Mouse (Mus musculus) midbrain, embryonic 12.5 days (tissue): Measurements from ENCODE around the gene Sacs. TPM values are rescaled to one million over a fixed set of nuclear protein-coding genes. Genes with fewer than 3 reads are reported as not detected.
A peak's percentile ranks its signal among the peaks of the same experiment; 100 is the strongest.

Experiments
- ATAC-seq: fragments of 200-750 bp; cut with Nextera tagmentation; 2 replicates; pipeline ENCODE4 v1.8.0; 2017; ENCODE audit warnings: low read depth, moderate TSS enrichment, moderate library complexity; ENCODE audit not compliant: low FRiP score
- H3K27ac ChIP-seq: fragments of 300-500 bp; sonication (generic); replicated peaks from 2 replicates; pipeline ENCODE4 v1.5.1; 2016; ENCODE audit warnings: mild to moderate bottlenecking
- H3K27me3 ChIP-seq: fragments of 300-500 bp; sonication (generic); 2 replicates; pipeline ENCODE4 v1.6.1; 2016; ENCODE audit warnings: mild to moderate bottlenecking
- H3K36me3 ChIP-seq: fragments of 300-500 bp; sonication (generic); 2 replicates; pipeline ENCODE4 v1.6.1; 2016
- H3K4me1 ChIP-seq: fragments of 300-500 bp; sonication (generic); 2 replicates; pipeline ENCODE4 v1.6.1; 2016
- H3K4me2 ChIP-seq: fragments of 300-500 bp; sonication (generic); replicated peaks from 2 replicates; pipeline ENCODE4 v1.6.1; 2016; ENCODE audit warnings: mild to moderate bottlenecking, moderate library complexity
- H3K4me3 ChIP-seq: fragments of 300-500 bp; sonication (generic); 2 replicates; pipeline ENCODE4 v1.5.1; 2016; ENCODE audit warnings: mild to moderate bottlenecking
- H3K9ac ChIP-seq: fragments of 300-500 bp; sonication (generic); replicated peaks from 2 replicates; pipeline ENCODE4 v1.6.1; 2016; ENCODE audit warnings: mild to moderate bottlenecking, moderate library complexity
- H3K9me3 ChIP-seq: fragments of 300-500 bp; sonication (generic); 2 replicates; pipeline ENCODE4 v1.6.1; 2016; ENCODE audit warnings: mild to moderate bottlenecking
- WGBS: fragments of 180-500 bp; shearing (Covaris S2); methylation state at CpG from one replicate; pipeline ENCODE4 v1.1.7; 2016; 5-methylcytosine and 5-hydroxymethylcytosine counted together
- polyA plus RNA-seq: library from polyadenylated mRNA; unstranded; fragments of >200 nt; fragmentation: Nextera tagmentation; extraction: Ambion mirVana; gene quantifications from 2 replicates; pipeline ENCODE4 v1.2.1, GENCODE M21; 2016

The Sacs gene
- polyA plus RNA-seq, 1 experiment from 2014 or later: 7.5 TPM

DNA sequence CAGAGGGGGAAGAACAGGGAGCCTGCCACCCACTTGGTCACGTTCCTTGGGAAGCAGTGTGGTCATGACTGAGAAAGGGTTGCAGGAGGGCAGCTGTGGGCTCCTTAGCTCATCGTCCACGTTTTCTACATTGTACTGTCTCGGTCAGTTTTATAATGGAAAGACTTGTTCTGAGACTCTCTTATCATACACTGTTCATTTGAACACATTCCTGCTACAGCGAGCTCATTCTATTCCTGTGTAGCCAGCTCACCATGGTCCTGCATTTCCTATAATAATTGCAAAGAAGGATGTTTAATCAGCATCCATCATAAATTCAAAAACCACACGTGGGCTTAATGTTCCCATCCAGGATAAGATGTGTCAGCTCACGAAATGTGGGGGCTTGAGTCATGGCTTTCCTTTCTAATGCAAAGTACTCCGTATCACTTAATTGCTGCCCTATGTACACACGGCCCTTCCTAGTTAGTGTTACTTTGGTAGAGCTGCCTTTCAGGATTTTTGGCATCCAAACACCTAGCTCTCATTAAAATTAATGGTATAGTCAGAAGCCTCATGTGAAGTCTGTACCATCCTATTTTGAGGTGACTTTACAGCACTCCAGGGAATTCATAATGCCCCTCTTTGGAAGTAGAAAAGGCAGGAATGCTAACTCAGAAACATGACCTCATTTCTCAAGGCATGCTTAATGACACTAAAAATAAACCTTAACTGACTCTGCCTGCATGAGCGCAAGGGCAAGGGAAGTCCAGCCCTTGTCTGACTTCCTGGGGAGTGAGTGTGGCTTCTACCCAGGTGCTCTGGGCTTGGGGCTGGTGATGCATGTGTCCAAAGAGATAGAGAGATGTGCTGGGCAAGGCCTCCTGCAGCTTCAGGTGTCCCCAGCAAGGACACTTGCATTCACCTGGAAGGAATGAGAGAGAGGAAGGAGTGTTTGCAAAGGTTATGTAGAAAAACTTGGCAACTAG, 23.4 kb downstream of the Sacs start:
- Histone ChIP-seq H3K4me3 (no peak overlapping the region), H3K4me2 (no peak overlapping the region), H3K36me3 (no peaks in the 10 kb centered on the region), H3K27me3 (no peaks in the 10 kb centered on the region), H3K9ac (no peak overlapping the region), H3K9me3 (no peaks in the 10 kb centered on the region), H3K27ac (no peak overlapping the region), H3K4me1 (peaks cover 7% of the 10 kb centered on the region; the same call in 1 of the 2 replicates)
- ATAC-seq: no peak
- 79% methylated on average over 10 of the region's 10 CpGs for WGBS

DNA sequence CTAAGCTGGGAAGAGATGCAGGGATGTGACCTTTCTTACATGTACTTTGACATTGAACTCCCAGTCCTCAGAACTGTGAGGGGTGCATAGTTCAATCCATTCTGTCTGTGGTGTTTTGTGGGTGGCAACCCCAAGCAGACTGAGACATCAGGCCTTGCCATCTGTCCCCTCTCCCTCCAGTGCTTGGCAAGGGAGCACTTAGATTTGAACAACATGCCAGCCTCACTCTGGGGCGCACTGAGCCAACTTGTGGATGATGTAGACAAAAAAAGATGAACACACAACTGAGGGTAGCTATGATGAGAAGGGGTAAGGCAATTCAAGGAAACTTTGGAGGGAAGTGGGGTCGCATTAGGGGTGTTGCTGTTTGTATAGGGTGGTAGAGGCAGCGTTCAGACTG, 26.2 kb downstream of the Sacs start:
- Histone ChIP-seq H3K4me3 (no peak overlapping the region), H3K27me3 (peaks cover 9% of the 10 kb centered on the region; the same call in 1 of the 2 replicates), H3K4me2 (no peak overlapping the region), H3K9ac (no peak overlapping the region), H3K36me3 (no peaks in the 10 kb centered on the region), H3K9me3 (no peaks in the 10 kb centered on the region), H3K4me1 (peaks cover 7% of the 10 kb centered on the region; the same call in 1 of the 2 replicates), H3K27ac (no peak overlapping the region)
- no peak for ATAC-seq
- 89% methylated on average over 3 of the region's 3 CpGs for WGBS

DNA sequence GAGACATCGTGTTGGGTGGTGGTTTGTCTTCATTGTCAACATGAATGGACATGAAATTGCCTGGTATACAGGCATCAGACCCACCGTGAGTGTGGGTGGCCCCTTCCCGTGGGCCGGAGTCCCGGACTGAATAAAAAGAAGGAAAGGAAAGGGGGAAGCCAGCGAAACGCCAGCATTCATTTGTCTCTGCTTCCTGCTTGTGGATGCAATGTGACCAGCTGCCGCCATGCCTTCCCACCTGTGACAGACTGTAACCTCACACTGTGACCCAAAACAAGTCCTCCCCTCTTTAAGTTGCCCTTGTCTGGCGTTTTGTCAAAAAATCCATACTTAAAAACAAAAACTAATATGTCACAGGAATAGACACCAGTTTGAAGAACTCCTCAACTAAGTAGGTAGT, 27.7 kb downstream of the Sacs start:
- H3K4me2 ChIP-seq: no peak overlapping the region
- 83% methylated on average over 9 of the region's 9 CpGs for WGBS
- H3K4me3 ChIP-seq: no peak overlapping the region
- H3K9ac ChIP-seq: no peak overlapping the region
- H3K9me3 ChIP-seq: no peaks in the 10 kb centered on the region
- H3K4me1 ChIP-seq: peaks cover 4% of the 10 kb centered on the region; the same call in 1 of the 2 replicates
- no peak for ATAC-seq
- H3K36me3 ChIP-seq: no peaks in the 10 kb centered on the region
- no peak overlapping the region for H3K27ac ChIP-seq
- peaks cover 9% of the 10 kb centered on the region; the same call in 1 of the 2 replicates for H3K27me3 ChIP-seq

DNA sequence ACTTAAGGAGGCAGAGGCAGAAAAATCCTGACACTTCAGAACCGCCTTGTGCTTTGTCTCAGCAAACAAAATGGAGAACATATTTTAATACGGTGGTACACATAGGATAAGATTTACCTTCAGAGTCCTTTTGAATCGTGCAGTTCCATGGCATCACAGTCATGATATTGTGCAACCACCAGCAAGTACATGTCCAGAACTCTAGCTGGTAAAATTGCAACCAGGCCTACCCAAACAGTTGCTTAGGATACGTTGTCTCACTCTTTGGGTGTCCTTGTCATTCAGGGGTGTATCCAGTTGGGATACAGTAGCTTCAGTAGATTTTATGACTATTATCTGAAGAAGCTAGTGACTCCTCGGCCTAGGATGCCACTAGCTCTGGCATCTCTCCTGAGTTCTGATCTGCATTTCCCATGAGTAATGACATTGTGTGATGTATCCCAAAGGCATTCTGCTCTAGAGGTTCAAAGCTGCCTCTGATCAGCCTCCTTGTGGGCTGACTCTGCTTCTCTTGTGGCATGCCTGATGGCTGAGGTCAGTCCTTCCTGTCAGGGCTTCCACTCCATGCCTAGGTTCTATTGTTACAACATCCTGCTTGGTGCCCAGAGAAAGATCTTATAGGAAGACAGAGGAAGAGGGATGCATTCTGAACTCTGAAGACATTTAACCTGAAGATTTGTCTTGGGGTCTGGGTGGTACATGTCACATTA, 33.2 kb downstream of the Sacs start:
- Histone ChIP-seq H3K4me2 (no peak overlapping the region), H3K9ac (no peak overlapping the region), H3K4me1 (peaks cover 22% of the 10 kb centered on the region), H3K36me3 (no peaks in the 10 kb centered on the region), H3K4me3 (no peak overlapping the region), H3K9me3 (no peaks in the 10 kb centered on the region), H3K27ac (no peak overlapping the region), H3K27me3 (peaks cover 9% of the 10 kb centered on the region; the same call in 1 of the 2 replicates)
- WGBS: 86% methylated on average over 5 of the region's 5 CpGs
- ATAC-seq: no peak

DNA sequence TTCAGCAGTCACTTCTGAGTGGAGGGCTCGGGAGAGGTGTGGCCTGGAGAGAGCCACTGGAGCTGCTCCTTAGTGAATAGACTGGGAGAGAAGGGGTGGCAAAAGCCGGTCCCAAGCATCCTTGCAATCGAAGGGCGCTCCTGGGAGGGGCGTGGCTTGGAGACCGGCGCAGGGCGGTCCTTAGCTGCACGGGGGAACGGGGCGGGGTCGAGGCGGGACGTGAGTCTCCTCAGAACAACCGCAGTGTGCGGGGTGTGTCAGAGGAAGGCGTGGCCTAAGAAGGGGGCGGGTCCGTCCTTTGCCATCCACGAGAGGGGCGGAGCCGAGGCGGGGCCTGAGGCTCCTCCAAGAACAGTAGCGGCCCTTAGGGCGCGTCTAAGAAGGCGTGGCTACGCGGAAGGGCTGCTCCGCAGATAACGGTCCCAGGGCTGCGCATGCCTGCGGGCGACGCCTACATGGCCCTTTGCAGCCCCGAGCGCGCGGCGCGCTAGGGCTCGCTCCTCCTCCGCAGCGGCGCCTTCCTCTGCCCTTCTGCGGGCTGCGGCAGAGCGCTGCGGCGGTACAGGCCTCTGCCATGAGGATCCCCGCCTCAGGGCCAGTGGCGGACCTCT, 34.4 kb downstream of the Sacs start:
- no peaks in the 10 kb centered on the region for H3K36me3 ChIP-seq
- H3K4me3 ChIP-seq: peak overlapping the region; percentile 83
- H3K9me3 ChIP-seq: no peaks in the 10 kb centered on the region
- peaks cover 9% of the 10 kb centered on the region; the same call in 1 of the 2 replicates for H3K27me3 ChIP-seq
- whole genome bisulfite sequencing: under 1% methylated on average over 52 of the region's 52 CpGs
- H3K9ac ChIP-seq: peak overlapping the region; percentile 86
- H3K4me2 ChIP-seq: peak overlapping the region; percentile 60
- H3K27ac ChIP-seq: peak overlapping the region; percentile 94
- ATAC-seq: peak; percentile 99
- H3K4me1 ChIP-seq: peaks cover 22% of the 10 kb centered on the region

DNA sequence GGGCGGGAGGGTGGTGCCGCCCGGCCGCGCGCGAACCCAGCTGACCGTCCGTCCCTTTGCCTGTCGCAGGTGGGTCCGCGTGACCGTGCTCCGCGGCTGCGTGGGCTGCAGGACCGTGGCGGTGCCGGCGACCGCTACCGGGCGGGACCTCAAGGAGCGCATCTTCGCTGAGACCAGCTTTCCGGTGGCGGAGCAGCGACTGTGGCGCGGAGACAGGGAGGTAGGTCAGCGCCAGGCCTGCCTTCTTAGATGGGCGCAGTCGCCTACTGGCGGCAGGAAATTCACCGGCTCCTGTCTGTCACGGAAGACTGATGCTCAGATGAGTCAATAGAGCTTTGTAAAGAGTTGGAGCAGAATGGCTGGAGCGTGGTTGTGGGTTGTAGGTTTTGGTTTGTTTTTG, 35.0 kb downstream of the Sacs start:
- Histone ChIP-seq H3K4me1 (peaks cover 22% of the 10 kb centered on the region), H3K27me3 (peaks cover 9% of the 10 kb centered on the region; the same call in 1 of the 2 replicates), H3K36me3 (no peaks in the 10 kb centered on the region), H3K27ac (peak overlapping the region; percentile 94), H3K9ac (peak overlapping the region; percentile 86), H3K4me2 (peak overlapping the region; percentile 60), H3K4me3 (peak overlapping the region; percentile 83), H3K9me3 (no peaks in the 10 kb centered on the region)
- under 1% methylated on average over 37 of the region's 37 CpGs for WGBS
- ATAC-seq: peak; percentile 42

DNA sequence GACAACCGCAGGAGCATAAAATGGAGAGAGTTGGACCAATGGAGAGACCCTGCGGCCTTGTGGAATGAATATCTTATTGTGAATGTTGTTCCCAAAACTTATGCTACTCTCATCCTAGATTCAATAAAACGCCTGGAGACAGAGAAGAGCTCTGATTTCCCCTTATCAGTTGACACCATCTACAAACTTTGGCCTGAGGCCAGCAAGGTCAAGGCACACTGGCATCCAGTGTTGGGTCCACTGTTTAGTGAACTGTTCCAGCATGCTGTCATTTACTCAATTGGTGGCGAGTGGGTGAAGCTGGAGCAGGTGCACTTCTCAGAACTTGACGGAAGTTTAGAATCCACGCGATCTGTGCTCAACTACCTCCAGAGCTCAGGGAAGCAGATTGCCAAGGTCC, 53.6 kb downstream of the Sacs start:
- H3K27me3 ChIP-seq: no peaks in the 10 kb centered on the region
- H3K9ac ChIP-seq: no peak overlapping the region
- H3K4me3 ChIP-seq: no peak overlapping the region
- H3K36me3 ChIP-seq: peaks cover 45% of the 10 kb centered on the region
- H3K27ac ChIP-seq: no peak overlapping the region
- no peaks in the 10 kb centered on the region for H3K9me3 ChIP-seq
- H3K4me2 ChIP-seq: no peak overlapping the region
- 91% methylated on average over 7 of the region's 7 CpGs for WGBS
- no peak for ATAC-seq
- H3K4me1 ChIP-seq: 0 out of 2 replicates have a peak, but pooled peaks cover 6% of the 10 kb centered on the region

DNA sequence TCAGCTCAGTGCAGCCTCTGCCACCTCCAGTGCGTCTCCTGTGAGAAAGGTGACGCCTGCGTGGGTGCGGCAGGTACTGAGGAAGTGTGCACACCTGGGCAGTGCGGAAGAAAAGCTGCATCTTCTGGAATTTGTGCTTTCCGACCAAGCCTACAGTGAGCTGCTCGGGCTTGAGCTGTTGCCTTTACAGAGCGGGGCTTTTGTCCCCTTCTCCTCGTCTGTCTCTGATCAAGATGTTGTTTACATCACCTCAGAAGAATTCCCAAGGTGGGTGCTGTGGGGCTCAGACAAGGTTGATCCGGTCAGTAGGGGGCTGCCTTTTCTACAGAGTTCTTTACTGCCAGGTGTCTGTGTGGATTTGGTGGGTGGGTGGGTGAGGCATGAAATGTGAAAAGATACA, 54.1 kb downstream of the Sacs start:
- Histone ChIP-seq H3K4me2 (no peak overlapping the region), H3K27ac (no peak overlapping the region), H3K4me1 (0 out of 2 replicates have a peak, but pooled peaks cover 6% of the 10 kb centered on the region), H3K4me3 (no peak overlapping the region), H3K9me3 (no peaks in the 10 kb centered on the region), H3K27me3 (no peaks in the 10 kb centered on the region), H3K9ac (no peak overlapping the region), H3K36me3 (peaks cover 49% of the 10 kb centered on the region)
- 86% methylated on average over 10 of the region's 10 CpGs for WGBS
- ATAC-seq: no peak

DNA sequence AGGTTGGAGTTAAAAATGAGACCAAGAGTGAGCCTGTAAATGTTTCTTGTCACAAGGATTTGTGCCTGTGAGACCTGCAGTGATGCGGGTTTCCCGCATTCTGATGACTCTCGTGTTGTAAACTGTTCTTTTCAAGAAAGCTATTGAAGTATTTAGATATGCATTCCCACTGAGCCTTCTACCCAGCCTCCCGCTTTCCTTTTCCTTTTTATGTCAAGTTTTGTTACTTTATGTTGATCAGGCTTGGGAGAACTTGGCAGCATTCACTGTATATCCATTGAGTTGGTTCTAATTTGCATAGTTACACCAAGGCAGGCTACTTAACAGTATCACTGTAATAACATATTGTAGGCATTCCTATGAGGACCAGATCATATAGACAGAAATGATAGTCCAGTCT, 56.2 kb downstream of the Sacs start:
- Histone ChIP-seq H3K36me3 (peaks cover 54% of the 10 kb centered on the region), H3K9ac (no peak overlapping the region), H3K4me3 (no peak overlapping the region), H3K27me3 (no peaks in the 10 kb centered on the region), H3K4me2 (no peak overlapping the region), H3K27ac (no peak overlapping the region), H3K4me1 (0 out of 2 replicates have a peak, but pooled peaks cover 6% of the 10 kb centered on the region), H3K9me3 (no peaks in the 10 kb centered on the region)
- no peak for ATAC-seq
- WGBS: 70% methylated on average over 4 of the region's 4 CpGs

DNA sequence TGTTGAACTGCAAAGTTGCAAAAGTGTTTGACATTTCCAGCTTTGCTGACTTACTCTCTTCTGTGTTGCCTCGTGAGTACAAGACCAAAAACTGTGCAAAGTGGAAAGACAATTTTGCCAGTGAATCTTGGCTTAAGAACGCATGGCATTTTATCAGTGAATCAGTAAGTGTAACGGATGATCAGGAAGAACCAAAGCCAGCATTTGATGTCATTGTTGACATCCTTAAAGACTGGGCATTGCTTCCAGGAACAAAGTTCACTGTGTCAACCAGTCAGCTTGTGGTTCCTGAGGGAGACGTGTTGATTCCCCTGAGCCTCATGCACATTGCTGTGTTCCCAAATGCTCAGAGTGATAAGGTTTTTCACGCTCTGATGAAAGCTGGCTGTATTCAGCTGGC, 71.9 kb downstream of the Sacs start:
- no peak overlapping the region for H3K9ac ChIP-seq
- no peaks in the 10 kb centered on the region for H3K4me1 ChIP-seq
- H3K9me3 ChIP-seq: 0 out of 2 replicates have a peak, but pooled peaks cover 9% of the 10 kb centered on the region
- H3K4me3 ChIP-seq: no peak overlapping the region
- H3K4me2 ChIP-seq: no peak overlapping the region
- WGBS: 91% methylated on average over 5 of the region's 5 CpGs
- H3K36me3 ChIP-seq: peaks cover 84% of the 10 kb centered on the region
- H3K27me3 ChIP-seq: no peaks in the 10 kb centered on the region
- no peak for ATAC-seq
- H3K27ac ChIP-seq: no peak overlapping the region

DNA sequence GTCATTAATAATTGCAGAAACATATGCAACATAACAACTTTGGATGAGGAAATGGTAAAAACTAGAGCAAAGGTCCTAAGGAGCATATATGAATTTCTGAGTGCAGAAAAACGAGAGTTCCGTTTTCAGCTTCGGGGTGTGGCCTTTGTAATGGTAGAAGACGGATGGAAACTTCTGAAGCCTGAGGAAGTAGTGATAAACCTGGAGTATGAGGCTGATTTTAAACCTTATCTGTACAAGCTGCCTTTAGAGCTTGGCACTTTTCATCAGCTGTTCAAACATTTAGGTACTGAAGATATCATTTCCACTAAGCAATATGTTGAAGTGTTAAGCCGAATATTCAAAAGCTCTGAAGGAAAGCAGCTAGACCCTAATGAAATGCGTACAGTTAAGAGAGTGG, 73.5 kb downstream of the Sacs start:
- WGBS: 96% methylated on average over 6 of the region's 6 CpGs
- no peak for ATAC-seq
- peaks cover 68% of the 10 kb centered on the region for H3K36me3 ChIP-seq

More for the DNA sequence above, 73.5 kb downstream of the Sacs start:
- Histone ChIP-seq H3K9me3 (no peaks in the 10 kb centered on the region), H3K27ac (no peak overlapping the region), H3K4me2 (no peak overlapping the region), H3K4me3 (no peak overlapping the region), H3K4me1 (no peaks in the 10 kb centered on the region), H3K9ac (no peak overlapping the region), H3K27me3 (no peaks in the 10 kb centered on the region)
